Comparison of ENCODE assay signal across 19 mouse cellular contexts in the genomic region with DNA sequence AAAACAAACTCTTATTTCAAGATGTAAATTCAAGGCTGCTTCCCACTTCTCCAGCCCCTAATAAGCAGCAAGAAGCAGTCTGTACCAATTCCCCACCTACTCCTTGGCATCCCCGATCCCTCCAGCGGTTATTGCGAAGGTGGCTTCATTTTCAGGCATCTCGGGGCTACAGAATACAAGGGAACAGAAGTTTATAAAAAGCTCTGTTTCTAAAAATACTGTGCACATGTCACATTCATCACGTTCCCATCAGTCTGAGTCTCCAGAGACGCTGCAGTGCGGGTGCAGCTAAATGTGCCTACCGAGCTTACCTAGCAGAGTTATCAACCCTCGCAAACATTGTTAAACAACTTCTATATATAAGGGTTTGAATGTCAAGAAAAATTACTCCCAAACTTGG. TPM values are rescaled to one million over a fixed set of nuclear protein-coding genes. Genes with fewer than 3 reads are reported as not detected.
DNase-seq lines count a peak whose midpoint lies in the region; ATAC-seq and TF ChIP-seq lines count a peak whose summit lies in the region.
"Had no signal": no experiment of that assay in that cellular context is flagged by ENCODE, and none has a peak within 500 bp of the region (broad histone marks: within the 10 kb centered on the region; RNA-seq: fewer than 3 reads in every experiment).

No protein-coding gene starts in this region.

- H3K9me3 ChIP-seq in heart, embryonic 14.5 days (ENCODE audit: control insufficient read depth, low read length): no peaks in the 10 kb centered on the region
- H3K9me3 ChIP-seq in midbrain, embryonic 15.5 days: no peaks in the 10 kb centered on the region
- no peaks in the 10 kb centered on the region for H3K9me3 ChIP-seq in forebrain, embryonic 15.5 days
- H3K9me3 ChIP-seq: liver, embryonic 15.5 days; neural tube, embryonic 13.5 days had no signal

- H3K4me2 ChIP-seq in heart, embryonic 14.5 days (ENCODE audit: low read length): peak overlapping the region; percentile 28
- H3K4me2 ChIP-seq in midbrain, embryonic 15.5 days: no peak overlapping the region
- H3K4me2 ChIP-seq in forebrain, embryonic 15.5 days (replicated peaks): no peak overlapping the region
- H3K4me2 ChIP-seq: hindbrain, embryonic 14.5 days; liver, embryonic 15.5 days; neural tube, embryonic 13.5 days had no signal

- DNase-seq in heart, adult 2 months: no peak
- DNase-seq in frontal cortex, postnatal 36 days (ENCODE audit: low spot score in 2 of 2): peak; percentile 45 to 77
- DNase-seq in left cerebral cortex, postnatal 25 days (ENCODE audit: low spot score in 2 of 2): peak; percentile 58 to 89
- no peak for DNase-seq in spleen, postnatal 10 days (ENCODE audit: low spot score in 2 of 2)
- DNase-seq: adrenal gland, postnatal 36 days; cerebellum, adult 11 months; gastrocnemius, postnatal 10 days; lung, postnatal 36 days had no signal

- no peaks in the 10 kb centered on the region for H3K36me3 ChIP-seq in heart, embryonic 14.5 days (ENCODE audit: control insufficient read depth, insufficient read depth, low read length)
- no peaks in the 10 kb centered on the region for H3K36me3 ChIP-seq in heart, adult 2 months (ENCODE audit: control insufficient read depth, insufficient read depth, low read length)
- no peaks in the 10 kb centered on the region for H3K36me3 ChIP-seq in midbrain, embryonic 15.5 days (replicated peaks)
- H3K36me3 ChIP-seq in forebrain, embryonic 15.5 days: no peaks in the 10 kb centered on the region
- H3K36me3 ChIP-seq: liver, embryonic 15.5 days; neural tube, embryonic 13.5 days had no signal

- peak overlapping the region; percentile 7 to 72; a peak in 3 of 4 replicates for H3K27ac ChIP-seq in heart, embryonic 14.5 days (replicated peaks in 1 of 2; ENCODE audit: control insufficient read depth in 1 of 2, insufficient read depth in 1 of 2, low read depth in 2 of 2, low read length in 2 of 2)
- no peak overlapping the region; the same call in 1 of the 2 replicates for H3K27ac ChIP-seq in heart, adult 2 months
- 0 out of 2 replicates have a peak overlapping the region, but pooled peaks have one; percentile 66 for H3K27ac ChIP-seq in cortical plate, adult 2 months (ENCODE audit: insufficient read depth, low read length)
- H3K27ac ChIP-seq in midbrain, embryonic 15.5 days: no peak overlapping the region
- H3K27ac ChIP-seq in forebrain, embryonic 15.5 days (replicated peaks): no peak overlapping the region
- H3K27ac ChIP-seq: hindbrain, embryonic 14.5 days; liver, embryonic 15.5 days; neural tube, embryonic 13.5 days had no signal

- no peak overlapping the region for H3K9ac ChIP-seq in heart, embryonic 14.5 days (ENCODE audit: low read length)
- H3K9ac ChIP-seq in heart, adult 2 months (ENCODE audit: low read depth, low read length): no peak overlapping the region
- no peak overlapping the region for H3K9ac ChIP-seq in midbrain, embryonic 15.5 days
- no peak overlapping the region for H3K9ac ChIP-seq in forebrain, embryonic 15.5 days (replicated peaks)
- H3K9ac ChIP-seq: hindbrain, embryonic 14.5 days; liver, embryonic 15.5 days; neural tube, embryonic 13.5 days had no signal

- peaks cover 0 to 10% of the 10 kb centered on the region in 2 experiments; a peak in 2 of 4 replicates for H3K4me1 ChIP-seq in heart, embryonic 14.5 days (ENCODE audit: control insufficient read depth in 2 of 2, insufficient read depth in 2 of 2, low read length in 2 of 2)
- H3K4me1 ChIP-seq in heart, adult 2 months (ENCODE audit: control insufficient read depth, insufficient read depth, low read length): no peaks in the 10 kb centered on the region
- peaks cover 8% of the 10 kb centered on the region for H3K4me1 ChIP-seq in cortical plate, adult 2 months (ENCODE audit: control insufficient read depth, insufficient read depth, low read length)
- no peaks in the 10 kb centered on the region for H3K4me1 ChIP-seq in midbrain, embryonic 15.5 days
- no peaks in the 10 kb centered on the region for H3K4me1 ChIP-seq in forebrain, embryonic 15.5 days
- H3K4me1 ChIP-seq: liver, embryonic 15.5 days; neural tube, embryonic 13.5 days had no signal

- no peak overlapping the region for H3K4me3 ChIP-seq in heart, embryonic 14.5 days (ENCODE audit: control insufficient read depth in 1 of 2, insufficient read depth in 1 of 2, low read depth in 1 of 2, low read length in 2 of 2)
- no peak overlapping the region for H3K4me3 ChIP-seq in heart, adult 2 months
- H3K4me3 ChIP-seq in cortical plate, adult 2 months (ENCODE audit: insufficient read depth, low read length): no peak overlapping the region
- H3K4me3 ChIP-seq in midbrain, embryonic 15.5 days: no peak overlapping the region
- no peak overlapping the region for H3K4me3 ChIP-seq in forebrain, embryonic 15.5 days
- H3K4me3 ChIP-seq: liver, embryonic 15.5 days; neural tube, embryonic 13.5 days had no signal

- ATAC-seq in heart, embryonic 14.5 days (ENCODE audit: insufficient number of reproducible peaks, insufficient read depth, low FRiP score, low read depth): no peak
- no peak for ATAC-seq in midbrain, embryonic 15.5 days (replicated peaks)
- no peak for ATAC-seq in forebrain, embryonic 15.5 days (replicated peaks)
- ATAC-seq: midbrain, embryonic 16.5 days had no signal

- WGBS in heart, embryonic 14.5 days: 35% methylated on average over 9 of the region's 9 CpGs
- 54% methylated on average over 9 of the region's 9 CpGs for WGBS in heart, adult 2 months
- 86% methylated on average over 9 of the region's 9 CpGs for WGBS in midbrain, embryonic 15.5 days
- WGBS in forebrain, embryonic 15.5 days: 79% methylated on average over 9 of the region's 9 CpGs

- H3K27me3 ChIP-seq in heart, embryonic 14.5 days (ENCODE audit: control insufficient read depth, insufficient read depth, low read length): no peaks in the 10 kb centered on the region
- H3K27me3 ChIP-seq in heart, adult 2 months (ENCODE audit: control insufficient read depth, insufficient read depth, low read length): no peaks in the 10 kb centered on the region
- no peaks in the 10 kb centered on the region for H3K27me3 ChIP-seq in midbrain, embryonic 15.5 days (replicated peaks)
- no peaks in the 10 kb centered on the region for H3K27me3 ChIP-seq in forebrain, embryonic 15.5 days
- H3K27me3 ChIP-seq: neural tube, embryonic 13.5 days had no signal

- no peaks in the 10 kb centered on the region for H3K79me2 ChIP-seq in heart, adult 2 months (replicated peaks; ENCODE audit: control insufficient read depth, insufficient read depth, low read length)

- no peak for TF ChIP-seq EP300 in heart, adult 2 months (IDR thresholded peaks at IDR 0.05; ENCODE audit: insufficient read depth, low read depth, low read length)

- TF ChIP-seq CTCF in heart, adult 2 months (IDR thresholded peaks at IDR 0.05): no peak
- TF ChIP-seq CTCF in cortical plate, adult 2 months (IDR thresholded peaks at IDR 0.05; ENCODE audit: extremely low read depth, insufficient read depth, low read length): no peak

- TF ChIP-seq POLR2A in heart, adult 2 months (IDR thresholded peaks at IDR 0.05; ENCODE audit: insufficient read depth, low read depth, low read length): no peak
- no peak for TF ChIP-seq POLR2A in cortical plate, adult 2 months (IDR thresholded peaks at IDR 0.05; ENCODE audit: extremely low read depth, insufficient read depth, low read length)

- intact Hi-C loops in heart, adult 2 months (cut with DNase I): no loop called here
- intact Hi-C loops in left cerebral cortex, postnatal 25 days (cut with DNase I): loop anchor here (1.0 to 5.0 kb wide), 2 partner anchors 14 to 45 kb away; a partner anchor contains a TSS

RNA-seq across cellular contexts. Expression of a gene that starts 15.9 kb away (rescaled TPM):
- 49.1 and 57.6 TPM in 2 replicates for polyA plus RNA-seq in heart, embryonic 14.5 days (2014; fragmentation: Nextera tagmentation; extraction: Ambion mirVana)
- 10 to 100 TPM; 77.6 to 95.1 TPM for total RNA-seq in heart, adult 2 months (2021)
- polyA plus RNA-seq in heart, adult 2 months (2012; rRNA removed): 122 and 219 TPM in 2 replicates
- polyA plus RNA-seq in cortical plate, adult 2 months (2012; rRNA removed): 416 and 445 TPM in 2 replicates
- 100 to 1,000 TPM; 319 to 348 TPM for total RNA-seq in left cerebral cortex, postnatal 25 days (2021)
- 57.8 and 63.3 TPM in 2 replicates for polyA plus RNA-seq in midbrain, embryonic 15.5 days (2015; fragmentation: Nextera tagmentation; extraction: Ambion mirVana)
- 60.1 and 63.7 TPM in 2 replicates for polyA plus RNA-seq in forebrain, embryonic 15.5 days (2015; fragmentation: Nextera tagmentation; extraction: Ambion mirVana)

RNA-seq across cellular contexts. Expression of a gene that starts 42.5 kb away (rescaled TPM):
- polyA plus RNA-seq in heart, embryonic 14.5 days (2014; fragmentation: Nextera tagmentation; extraction: Ambion mirVana): 1.8 TPM in 2 replicates
- not detected for total RNA-seq in heart, adult 2 months (2021)
- 0.12 TPM in 1 of 2 replicates, not detected in the other for polyA plus RNA-seq in heart, adult 2 months (2012; rRNA removed)
- polyA plus RNA-seq in cortical plate, adult 2 months (2012; rRNA removed): 2.6 and 2.8 TPM in 2 replicates
- total RNA-seq in left cerebral cortex, postnatal 25 days (2021): 1 to 10 TPM; 1.2 TPM
- 0.56 and 0.98 TPM in 2 replicates for polyA plus RNA-seq in midbrain, embryonic 15.5 days (2015; fragmentation: Nextera tagmentation; extraction: Ambion mirVana)
- 0.59 and 0.67 TPM in 2 replicates for polyA plus RNA-seq in forebrain, embryonic 15.5 days (2015; fragmentation: Nextera tagmentation; extraction: Ambion mirVana)
- total RNA-seq: MEL had no signal

RNA-seq across cellular contexts. Expression of a gene that starts 46.2 kb away (rescaled TPM):
- polyA plus RNA-seq in heart, embryonic 14.5 days (2014; fragmentation: Nextera tagmentation; extraction: Ambion mirVana): 42.2 and 54.1 TPM in 2 replicates
- total RNA-seq in heart, adult 2 months (2021): 1 to 10 TPM; 4.3 to 4.8 TPM
- polyA plus RNA-seq in heart, adult 2 months (2012; rRNA removed): 14.2 and 20.4 TPM in 2 replicates
- 1.3 and 1.4 TPM in 2 replicates for polyA plus RNA-seq in cortical plate, adult 2 months (2012; rRNA removed)
- total RNA-seq in left cerebral cortex, postnatal 25 days (2021): under 1 TPM; 0.41 to 0.55 TPM
- polyA plus RNA-seq in midbrain, embryonic 15.5 days (2015; fragmentation: Nextera tagmentation; extraction: Ambion mirVana): 9.0 and 11.0 TPM in 2 replicates
- 5.1 and 5.3 TPM in 2 replicates for polyA plus RNA-seq in forebrain, embryonic 15.5 days (2015; fragmentation: Nextera tagmentation; extraction: Ambion mirVana)

RNA-seq across cellular contexts. Expression of a gene that starts 57.4 kb away (rescaled TPM):
- 0.20 TPM in 1 of 2 replicates, not detected in the other for polyA plus RNA-seq in heart, embryonic 14.5 days (2014; fragmentation: Nextera tagmentation; extraction: Ambion mirVana)
- 1 to 10 TPM in 1 of 2 experiments, under 1 TPM in 1; 0.50 to 1.1 TPM for total RNA-seq in heart, adult 2 months (2021)
- polyA plus RNA-seq in heart, adult 2 months (2012; rRNA removed): 0.06 and 0.21 TPM in 2 replicates
- 115 and 120 TPM in 2 replicates for polyA plus RNA-seq in cortical plate, adult 2 months (2012; rRNA removed)
- 100 to 1,000 TPM; 187 to 209 TPM for total RNA-seq in left cerebral cortex, postnatal 25 days (2021)
- polyA plus RNA-seq in midbrain, embryonic 15.5 days (2015; fragmentation: Nextera tagmentation; extraction: Ambion mirVana): 0.10 TPM in 1 of 2 replicates, not detected in the other
- 0.20 and 0.33 TPM in 2 replicates for polyA plus RNA-seq in forebrain, embryonic 15.5 days (2015; fragmentation: Nextera tagmentation; extraction: Ambion mirVana)
- total RNA-seq: MEL had no signal
- polyA plus RNA-seq: hindbrain, embryonic 14.5 days; kidney, embryonic 14.5 days; liver, embryonic 15.5 days; midbrain, embryonic 16.5 days; neural tube, embryonic 13.5 days; stomach, embryonic 14.5 days had no signal

Comparison
In these comparisons a context has a peak if more than half of its experiments do, and no peak if none do; other contexts are left out.
1. H3K27ac ChIP-seq: peak in heart, embryonic 14.5 days (2 of 2) and cortical plate, adult 2 months (single experiment); none in heart, adult 2 months (single experiment), midbrain, embryonic 15.5 days (single experiment) and forebrain, embryonic 15.5 days (single experiment).
2. DNase-seq: peak in frontal cortex, postnatal 36 days (2 of 2) and left cerebral cortex, postnatal 25 days (2 of 2); none in heart, adult 2 months (0 of 2) and spleen, postnatal 10 days (0 of 2).